Mouse (Mus musculus): ENCODE results near the gene Smim13. TPM values are rescaled to one million over a fixed set of nuclear protein-coding genes. Genes with fewer than 3 reads are reported as not detected.

Smim13 gene
- polyA plus RNA-seq, 1 experiment from 2014 or later, result 23.8 TPM

- H3K27ac ChIP-seq, result no peak within 1 kb of the TSS; the same call in 1 of the 2 replicates
- peak within 1 kb of the TSS; percentile 71 for H3K4me3 ChIP-seq
- peaks cover 32% of the 10 kb centered on the region for H3K9me3 ChIP-seq
- H3K27me3 ChIP-seq (replicated peaks), result no peaks in the 10 kb centered on the region
- peak; percentile 93 for ATAC-seq (ENCODE audit: low FRiP score, low read depth)
- peak within 1 kb of the TSS; percentile 56 for H3K4me2 ChIP-seq (replicated peaks)
- 1% methylated on average over 61 of the region's 77 CpGs for WGBS
- peaks cover 7% of the 10 kb centered on the region; the same call in 1 of the 2 replicates for H3K4me1 ChIP-seq
- peak within 1 kb of the TSS; percentile 68 for H3K9ac ChIP-seq
- no peaks in the 10 kb centered on the region for H3K36me3 ChIP-seq
These were observed 29.3 kb upstream of the Smim13 start, which contains the start of gene Elovl2 for GRCm38 (mm10) chr13:41220304-41220834. Elovl2 (minus strand) TSS chr13:41220405.

- 91% methylated on average over 5 of the region's 5 CpGs for WGBS
- H3K9ac ChIP-seq, result no peak overlapping the region
- peaks cover 21% of the 10 kb centered on the region for H3K9me3 ChIP-seq
- no peak overlapping the region for H3K4me2 ChIP-seq (replicated peaks)
- no peak for ATAC-seq (ENCODE audit: low FRiP score, low read depth)
- no peaks in the 10 kb centered on the region for H3K27me3 ChIP-seq (replicated peaks)
- H3K4me3 ChIP-seq, result no peak overlapping the region
- no peak overlapping the region for H3K27ac ChIP-seq
- H3K36me3 ChIP-seq, result no peaks in the 10 kb centered on the region
- H3K4me1 ChIP-seq, result no peaks in the 10 kb centered on the region
These were observed 23.1 kb upstream of the Smim13 start for GRCm38 (mm10) chr13:41226513-41226912.

GRCm38 (mm10) chr13:41228060-41228459 is 21.6 kb upstream of the Smim13 start:
- H3K4me3 ChIP-seq, result no peak overlapping the region
- no peaks in the 10 kb centered on the region for H3K4me1 ChIP-seq
- no peaks in the 10 kb centered on the region for H3K36me3 ChIP-seq
- peaks cover 7% of the 10 kb centered on the region; the same call in 1 of the 2 replicates for H3K9me3 ChIP-seq
- no peaks in the 10 kb centered on the region for H3K27me3 ChIP-seq (replicated peaks)
- ATAC-seq (ENCODE audit: low FRiP score, low read depth), result no peak
- 90% methylated on average over 5 of the region's 5 CpGs for WGBS
- H3K9ac ChIP-seq, result no peak overlapping the region
- H3K27ac ChIP-seq, result no peak overlapping the region
- no peak overlapping the region for H3K4me2 ChIP-seq (replicated peaks)

- H3K9me3 ChIP-seq, result no peaks in the 10 kb centered on the region
- ATAC-seq (ENCODE audit: low FRiP score, low read depth), result no peak
- no peaks in the 10 kb centered on the region for H3K4me1 ChIP-seq
- no peak overlapping the region for H3K9ac ChIP-seq
- no peak overlapping the region for H3K4me3 ChIP-seq
- WGBS, result 89% methylated on average over 5 of the region's 5 CpGs
- H3K27ac ChIP-seq, result no peak overlapping the region
- H3K4me2 ChIP-seq (replicated peaks), result no peak overlapping the region
- no peaks in the 10 kb centered on the region for H3K36me3 ChIP-seq
- H3K27me3 ChIP-seq (replicated peaks), result no peaks in the 10 kb centered on the region
These were observed 19.4 kb upstream of the Smim13 start for GRCm38 (mm10) chr13:41230256-41230655.

GRCm38 (mm10) chr13:41231389-41231983 is 18.2 kb upstream of the Smim13 start:
- WGBS, result 87% methylated on average over 12 of the region's 12 CpGs
- no peaks in the 10 kb centered on the region for H3K9me3 ChIP-seq
- no peak overlapping the region for H3K4me3 ChIP-seq
- H3K4me2 ChIP-seq (replicated peaks), result no peak overlapping the region
- no peak overlapping the region for H3K9ac ChIP-seq
- H3K27ac ChIP-seq, result no peak overlapping the region
- H3K4me1 ChIP-seq, result no peaks in the 10 kb centered on the region
- ATAC-seq (ENCODE audit: low FRiP score, low read depth), result no peak
- no peaks in the 10 kb centered on the region for H3K27me3 ChIP-seq (replicated peaks)
- H3K36me3 ChIP-seq, result no peaks in the 10 kb centered on the region

- Histone ChIP-seq H3K27me3 (replicated peaks) (no peaks in the 10 kb centered on the region), H3K4me1 (no peaks in the 10 kb centered on the region), H3K9ac (no peak overlapping the region), H3K36me3 (no peaks in the 10 kb centered on the region), H3K9me3 (no peaks in the 10 kb centered on the region), H3K27ac (no peak overlapping the region), H3K4me2 (replicated peaks) (no peak overlapping the region), H3K4me3 (no peak overlapping the region)
- no peak for ATAC-seq (ENCODE audit: low FRiP score, low read depth)
- 95% methylated on average over 15 of the region's 15 CpGs for WGBS
These were observed 17.4 kb upstream of the Smim13 start for GRCm38 (mm10) chr13:41232209-41232608.

- no peak overlapping the region for H3K4me3 ChIP-seq
- no peaks in the 10 kb centered on the region for H3K27me3 ChIP-seq (replicated peaks)
- no peak overlapping the region for H3K9ac ChIP-seq
- no peaks in the 10 kb centered on the region for H3K9me3 ChIP-seq
- no peaks in the 10 kb centered on the region for H3K4me1 ChIP-seq
- ATAC-seq (ENCODE audit: low FRiP score, low read depth), result no peak
- no peak overlapping the region for H3K27ac ChIP-seq
- H3K4me2 ChIP-seq (replicated peaks), result no peak overlapping the region
- H3K36me3 ChIP-seq, result no peaks in the 10 kb centered on the region
- WGBS, result 90% methylated on average over 7 of the region's 7 CpGs
These were observed 16.4 kb upstream of the Smim13 start for GRCm38 (mm10) chr13:41233241-41233640.

- Histone ChIP-seq H3K9ac (no peak overlapping the region), H3K27ac (no peak overlapping the region), H3K27me3 (replicated peaks) (no peaks in the 10 kb centered on the region), H3K36me3 (no peaks in the 10 kb centered on the region), H3K4me1 (no peaks in the 10 kb centered on the region), H3K9me3 (no peaks in the 10 kb centered on the region), H3K4me3 (no peak overlapping the region), H3K4me2 (replicated peaks) (no peak overlapping the region)
- ATAC-seq (ENCODE audit: low FRiP score, low read depth), result no peak
- 92% methylated on average over 6 of the region's 6 CpGs for WGBS
These were observed 14.5 kb upstream of the Smim13 start for GRCm38 (mm10) chr13:41235181-41235580.

GRCm38 (mm10) chr13:41235845-41236741 is 13.6 kb upstream of the Smim13 start:
- WGBS, result 70% methylated on average over 13 of the region's 13 CpGs
- Histone ChIP-seq H3K4me3 (no peak overlapping the region), H3K4me1 (no peaks in the 10 kb centered on the region)

GRCm38 (mm10) chr13:41238035-41238804 is 11.4 kb upstream of the Smim13 start:
- no peak overlapping the region for H3K27ac ChIP-seq
- H3K9me3 ChIP-seq, result no peaks in the 10 kb centered on the region
- H3K4me2 ChIP-seq (replicated peaks), result no peak overlapping the region
- H3K4me3 ChIP-seq, result no peak overlapping the region
- no peak overlapping the region; the same call in 1 of the 2 replicates for H3K9ac ChIP-seq
- H3K27me3 ChIP-seq (replicated peaks), result no peaks in the 10 kb centered on the region
- no peak for ATAC-seq (ENCODE audit: low FRiP score, low read depth)
- H3K4me1 ChIP-seq, result no peaks in the 10 kb centered on the region
- WGBS, result 79% methylated on average over 10 of the region's 10 CpGs
- no peaks in the 10 kb centered on the region for H3K36me3 ChIP-seq

More at GRCm38 (mm10) chr13:41235845-41236741, 13.6 kb upstream of the Smim13 start:
- H3K4me2 ChIP-seq (replicated peaks), result no peak overlapping the region
- H3K9me3 ChIP-seq, result no peaks in the 10 kb centered on the region
- H3K36me3 ChIP-seq, result no peaks in the 10 kb centered on the region
- H3K27me3 ChIP-seq (replicated peaks), result no peaks in the 10 kb centered on the region
- H3K27ac ChIP-seq, result no peak overlapping the region
- no peak for ATAC-seq (ENCODE audit: low FRiP score, low read depth)
- H3K9ac ChIP-seq, result no peak overlapping the region

- no peak for ATAC-seq (ENCODE audit: low FRiP score, low read depth)
- H3K4me2 ChIP-seq (replicated peaks), result no peak overlapping the region
These were observed 10.9 kb upstream of the Smim13 start for GRCm38 (mm10) chr13:41238805-41239130.

GRCm38 (mm10) chr13:41241557-41241956 is 8.1 kb upstream of the Smim13 start:
- Histone ChIP-seq H3K27ac (no peak overlapping the region), H3K4me3 (no peak overlapping the region), H3K9ac (no peak overlapping the region), H3K9me3 (no peaks in the 10 kb centered on the region), H3K36me3 (no peaks in the 10 kb centered on the region), H3K4me1 (no peaks in the 10 kb centered on the region), H3K27me3 (replicated peaks) (no peaks in the 10 kb centered on the region), H3K4me2 (replicated peaks) (no peak overlapping the region)
- no peak for ATAC-seq (ENCODE audit: low FRiP score, low read depth)
- WGBS, result 73% methylated on average over 2 of the region's 2 CpGs

More at GRCm38 (mm10) chr13:41238805-41239130, 10.9 kb upstream of the Smim13 start:
- no peak overlapping the region for H3K27ac ChIP-seq
- no peaks in the 10 kb centered on the region for H3K27me3 ChIP-seq (replicated peaks)
- no peaks in the 10 kb centered on the region for H3K36me3 ChIP-seq
- no peak overlapping the region for H3K9ac ChIP-seq
- H3K9me3 ChIP-seq, result no peaks in the 10 kb centered on the region
- H3K4me1 ChIP-seq, result no peaks in the 10 kb centered on the region
- 14% methylated on average over 5 of the region's 5 CpGs for WGBS
- H3K4me3 ChIP-seq, result no peak overlapping the region
